Mouse (Mus musculus): ENCODE measurements around the gene Adam8.

Adam8 gene

GRCm38 (mm10) chr7:139994202-139994601 lies 1.8 kb upstream of the Adam8 start:
- H3K36me3 ChIP-seq (ENCODE audit: control insufficient read depth, insufficient read depth, low read length, poor library complexity, severe bottlenecking) = 0 out of 2 replicates have a peak, but pooled peaks cover 3% of the 10 kb centered on the region
- H3K27me3 ChIP-seq (ENCODE audit: control insufficient read depth, insufficient read depth, low read length, poor library complexity, severe bottlenecking) = no peaks in the 10 kb centered on the region
- DNase-seq (ENCODE audit: low read depth, low spot score) = no peak

- H3K36me3 ChIP-seq (ENCODE audit: control insufficient read depth, insufficient read depth, low read length, poor library complexity, severe bottlenecking) = no peaks in the 10 kb centered on the region
These were observed 1.2 kb upstream of the Adam8 start for GRCm38 (mm10) chr7:139993532-139993931.

DNA sequence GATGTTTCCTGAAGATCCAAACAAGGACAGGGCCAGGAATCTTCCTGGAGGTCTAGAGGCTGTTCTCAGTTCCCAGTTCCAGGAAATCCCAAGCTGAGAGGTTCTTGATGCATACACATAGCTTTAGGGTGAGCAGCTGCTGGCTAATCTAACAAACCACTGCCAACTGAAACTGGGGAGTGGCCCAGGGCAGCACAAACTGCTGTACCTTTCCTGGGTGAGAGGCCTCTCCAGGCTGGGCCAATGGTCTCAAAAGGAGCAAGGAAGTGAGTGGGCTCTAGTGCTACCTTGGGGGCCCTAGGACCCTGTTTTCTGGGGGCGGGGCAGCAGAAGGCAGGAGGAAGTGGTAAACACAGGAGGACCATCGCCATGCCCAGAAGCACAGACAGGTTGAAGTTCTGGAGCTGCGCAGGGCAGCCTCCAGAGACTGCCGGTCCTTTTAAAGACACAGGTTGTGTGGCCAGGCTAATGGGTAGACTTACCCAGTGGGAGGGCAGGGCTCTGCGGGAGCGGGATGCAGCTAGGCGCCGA lies 1.4 kb downstream of the Adam8 start:
- Histone ChIP-seq H3K36me3 (ENCODE audit: control insufficient read depth, insufficient read depth, low read length, poor library complexity, severe bottlenecking) (no peaks in the 10 kb centered on the region), H3K27me3 (ENCODE audit: control insufficient read depth, insufficient read depth, low read length, poor library complexity, severe bottlenecking) (no peaks in the 10 kb centered on the region)
- no peak for DNase-seq (ENCODE audit: low read depth, low spot score)

More at GRCm38 (mm10) chr7:139993532-139993931, 1.2 kb upstream of the Adam8 start:
- H3K27me3 ChIP-seq (ENCODE audit: control insufficient read depth, insufficient read depth, low read length, poor library complexity, severe bottlenecking) = no peaks in the 10 kb centered on the region
- no peak for DNase-seq (ENCODE audit: low read depth, low spot score)

DNA sequence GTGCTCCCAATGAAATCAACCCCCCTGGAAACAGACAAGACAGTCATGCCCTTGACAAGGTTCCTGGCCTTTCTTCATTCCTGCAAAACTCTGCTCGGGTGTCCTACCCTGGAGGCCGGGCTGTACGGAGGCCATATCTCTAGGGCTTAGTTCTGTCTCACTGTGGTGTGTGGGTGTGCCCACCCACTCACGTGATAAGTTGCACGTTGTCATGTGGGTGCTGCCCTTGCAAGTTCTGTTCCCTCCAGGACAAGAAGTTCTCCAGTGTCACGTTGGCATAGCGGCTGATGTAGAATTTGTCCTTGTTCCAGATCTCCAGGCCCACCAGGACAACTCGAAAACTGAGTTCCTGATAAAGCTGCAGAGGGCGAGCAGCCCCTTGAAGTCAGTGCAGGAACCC lies 4.1 kb downstream of the Adam8 start:
- Histone ChIP-seq H3K27me3 (ENCODE audit: control insufficient read depth, insufficient read depth, low read length, poor library complexity, severe bottlenecking) (no peaks in the 10 kb centered on the region), H3K36me3 (ENCODE audit: control insufficient read depth, insufficient read depth, low read length, poor library complexity, severe bottlenecking) (no peaks in the 10 kb centered on the region)
- no peak for DNase-seq (ENCODE audit: low read depth, low spot score)

- Histone ChIP-seq H3K27me3 (ENCODE audit: control insufficient read depth, insufficient read depth, low read length, poor library complexity, severe bottlenecking) (no peaks in the 10 kb centered on the region), H3K36me3 (ENCODE audit: control insufficient read depth, insufficient read depth, low read length, poor library complexity, severe bottlenecking) (no peaks in the 10 kb centered on the region)
- no peak for DNase-seq (ENCODE audit: low read depth, low spot score)
These were observed 7.9 kb downstream of the Adam8 start for GRCm38 (mm10) chr7:139984505-139984904.

- no peaks in the 10 kb centered on the region for H3K27me3 ChIP-seq (ENCODE audit: control insufficient read depth, insufficient read depth, low read length, poor library complexity, severe bottlenecking)
- DNase-seq (ENCODE audit: low read depth, low spot score) = no peak
- H3K36me3 ChIP-seq (ENCODE audit: control insufficient read depth, insufficient read depth, low read length, poor library complexity, severe bottlenecking) = no peaks in the 10 kb centered on the region
These were observed 10.3 kb downstream of the Adam8 start for GRCm38 (mm10) chr7:139982058-139982457.

DNA sequence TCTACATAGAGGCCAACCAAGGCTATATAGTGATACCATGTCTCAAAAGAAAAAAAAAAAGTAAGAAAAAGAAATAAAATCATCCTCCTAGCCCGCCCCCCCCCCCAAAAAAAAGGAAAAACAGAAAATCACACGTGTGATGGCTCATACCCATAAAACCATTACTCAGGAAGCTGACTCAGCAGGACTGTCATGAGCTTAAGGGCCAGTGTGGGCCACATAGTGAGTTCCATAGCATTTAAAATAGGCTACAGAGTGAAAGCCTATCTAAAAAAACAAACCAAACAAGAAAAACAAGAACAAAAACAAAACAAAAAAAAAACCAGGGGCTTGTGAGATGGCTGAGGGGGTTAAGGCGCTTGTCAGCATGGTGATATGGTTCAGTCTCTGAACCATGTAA lies 11.6 kb downstream of the Adam8 start:
- Histone ChIP-seq H3K36me3 (ENCODE audit: control insufficient read depth, insufficient read depth, low read length, poor library complexity, severe bottlenecking) (no peaks in the 10 kb centered on the region), H3K27me3 (ENCODE audit: control insufficient read depth, insufficient read depth, low read length, poor library complexity, severe bottlenecking) (no peaks in the 10 kb centered on the region)
- DNase-seq (ENCODE audit: low read depth, low spot score) = no peak

GRCm38 (mm10) chr7:139979011-139979719 lies 13.2 kb downstream of the Adam8 start:
- no peak for DNase-seq (ENCODE audit: low read depth, low spot score)
- Histone ChIP-seq H3K36me3 (ENCODE audit: control insufficient read depth, insufficient read depth, low read length, poor library complexity, severe bottlenecking) (no peaks in the 10 kb centered on the region), H3K27me3 (ENCODE audit: control insufficient read depth, insufficient read depth, low read length, poor library complexity, severe bottlenecking) (no peaks in the 10 kb centered on the region)

- Histone ChIP-seq H3K27me3 (ENCODE audit: control insufficient read depth, insufficient read depth, low read length, poor library complexity, severe bottlenecking) (no peaks in the 10 kb centered on the region), H3K36me3 (ENCODE audit: control insufficient read depth, insufficient read depth, low read length, poor library complexity, severe bottlenecking) (no peaks in the 10 kb centered on the region)
- peak; percentile 73 for DNase-seq (ENCODE audit: low read depth, low spot score)
These were observed 14.0 kb downstream of the Adam8 start, which contains the start of gene 6430531B16Rik for GRCm38 (mm10) chr7:139978278-139978892. TSS of gene 6430531B16Rik (minus strand) at chr7:139978755.

DNA sequence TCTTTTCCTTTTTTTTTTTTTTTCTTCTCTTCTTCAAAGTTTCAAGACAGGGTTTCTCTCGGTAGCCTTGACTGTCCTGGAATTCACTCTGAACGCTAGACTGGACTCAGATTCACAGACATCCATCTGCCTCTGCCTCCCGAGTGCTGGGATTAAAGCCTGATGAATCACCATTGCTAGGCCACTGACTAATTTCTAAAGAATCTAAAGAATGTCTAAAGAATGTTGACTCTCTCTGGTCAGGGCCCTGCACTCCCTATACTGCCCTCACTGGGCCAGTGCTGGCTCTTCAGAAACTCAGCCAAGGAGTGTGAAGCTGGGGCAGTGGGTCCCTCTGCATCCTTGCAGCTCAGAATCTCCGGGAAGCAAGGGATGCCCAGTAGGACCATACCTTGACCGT lies 16.9 kb downstream of the Adam8 start:
- Histone ChIP-seq H3K27me3 (ENCODE audit: control insufficient read depth, insufficient read depth, low read length, poor library complexity, severe bottlenecking) (no peaks in the 10 kb centered on the region), H3K36me3 (ENCODE audit: control insufficient read depth, insufficient read depth, low read length, poor library complexity, severe bottlenecking) (no peaks in the 10 kb centered on the region)
- no peak for DNase-seq (ENCODE audit: low read depth, low spot score)

DNA sequence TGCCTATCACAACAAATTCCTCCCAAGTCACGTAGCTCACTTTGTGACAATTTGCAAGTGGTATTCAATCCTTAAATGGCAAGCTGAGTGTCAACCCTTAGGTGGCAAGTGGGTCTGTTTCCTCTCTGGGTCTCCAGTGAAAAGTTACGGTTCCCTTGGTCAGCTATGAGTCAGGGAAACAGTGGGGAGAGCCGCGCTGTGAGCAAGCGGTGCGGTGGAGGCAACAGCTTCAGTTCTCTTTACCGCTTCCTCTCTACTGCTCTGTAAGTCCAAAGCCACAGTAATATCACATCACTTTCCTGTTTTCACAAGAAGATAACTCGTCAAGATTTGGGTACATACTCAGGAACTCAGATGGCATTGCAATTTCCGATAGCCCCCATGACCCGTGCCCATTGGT lies 18.1 kb downstream of the Adam8 start:
- no peaks in the 10 kb centered on the region for H3K27me3 ChIP-seq (ENCODE audit: control insufficient read depth, insufficient read depth, low read length, poor library complexity, severe bottlenecking)
- DNase-seq (ENCODE audit: low read depth, low spot score) = peak; percentile 57
- H3K36me3 ChIP-seq (ENCODE audit: control insufficient read depth, insufficient read depth, low read length, poor library complexity, severe bottlenecking) = no peaks in the 10 kb centered on the region

GRCm38 (mm10) chr7:139972923-139973331 lies 19.4 kb downstream of the Adam8 start:
- Histone ChIP-seq H3K36me3 (ENCODE audit: control insufficient read depth, insufficient read depth, low read length, poor library complexity, severe bottlenecking) (no peaks in the 10 kb centered on the region), H3K27me3 (ENCODE audit: control insufficient read depth, insufficient read depth, low read length, poor library complexity, severe bottlenecking) (no peaks in the 10 kb centered on the region)
- no peak for DNase-seq (ENCODE audit: low read depth, low spot score)

- DNase-seq (ENCODE audit: low read depth, low spot score) = no peak
- no peaks in the 10 kb centered on the region for H3K36me3 ChIP-seq (ENCODE audit: control insufficient read depth, insufficient read depth, low read length, poor library complexity, severe bottlenecking)
- H3K27me3 ChIP-seq (ENCODE audit: control insufficient read depth, insufficient read depth, low read length, poor library complexity, severe bottlenecking) = no peaks in the 10 kb centered on the region
These were observed 20.9 kb downstream of the Adam8 start for GRCm38 (mm10) chr7:139971436-139971835.

DNA sequence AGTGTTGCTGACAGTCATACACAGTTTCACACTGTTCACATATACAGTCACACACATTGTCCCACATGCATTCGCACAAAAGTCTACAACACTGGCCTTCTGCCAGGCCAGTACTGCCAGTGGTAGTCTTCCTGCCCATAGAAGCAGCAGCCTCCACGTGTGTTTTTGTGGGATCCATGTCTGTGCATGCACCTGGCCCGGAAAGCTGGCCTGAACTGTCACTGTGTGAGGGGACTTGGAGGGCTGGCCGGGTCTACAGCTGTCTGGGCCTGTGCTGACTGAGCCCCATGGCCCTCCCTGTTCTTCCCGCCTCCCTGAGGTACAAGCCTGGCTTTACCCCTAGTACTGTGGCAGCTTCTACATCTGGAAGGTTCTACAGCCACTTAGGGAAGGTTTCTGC lies 21.4 kb downstream of the Adam8 start:
- H3K36me3 ChIP-seq (ENCODE audit: control insufficient read depth, insufficient read depth, low read length, poor library complexity, severe bottlenecking) = no peaks in the 10 kb centered on the region
- no peaks in the 10 kb centered on the region for H3K27me3 ChIP-seq (ENCODE audit: control insufficient read depth, insufficient read depth, low read length, poor library complexity, severe bottlenecking)
- no peak for DNase-seq (ENCODE audit: low read depth, low spot score)

DNA sequence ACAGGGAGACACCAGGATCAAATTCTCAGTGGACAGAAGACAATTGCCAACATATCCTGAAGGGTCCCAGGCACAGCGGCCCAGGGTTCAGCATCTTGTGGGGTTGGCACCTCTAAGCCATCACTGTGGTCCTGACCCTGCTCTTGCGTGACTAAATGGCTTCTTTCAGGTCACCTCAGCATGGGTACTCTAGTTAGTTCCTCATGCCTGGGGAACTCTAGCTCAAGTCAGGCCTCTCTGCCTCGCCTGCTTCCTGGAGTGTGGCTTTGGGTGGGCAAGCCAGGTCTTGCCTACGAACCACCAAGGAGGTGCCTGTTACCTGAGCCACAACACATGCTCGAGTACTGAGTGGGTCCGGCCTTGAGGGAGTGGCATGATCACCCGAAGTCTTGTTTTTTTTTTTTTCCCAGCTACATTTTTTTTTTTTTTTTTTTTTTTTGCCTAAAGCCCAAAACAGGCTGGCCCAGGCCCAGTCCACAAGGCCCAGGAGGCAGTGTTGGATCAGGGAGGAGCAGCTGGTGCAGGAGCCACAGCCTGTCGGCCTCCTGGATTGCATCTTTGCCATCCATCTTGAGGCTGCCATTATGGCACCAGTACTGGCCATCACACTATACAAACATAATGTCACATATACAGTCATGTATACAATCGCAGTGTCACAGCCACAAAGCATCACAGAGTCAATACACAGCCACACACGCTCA lies 22.0 kb downstream of the Adam8 start:
- no peaks in the 10 kb centered on the region for H3K27me3 ChIP-seq (ENCODE audit: control insufficient read depth, insufficient read depth, low read length, poor library complexity, severe bottlenecking)
- DNase-seq (ENCODE audit: low read depth, low spot score) = peak; percentile 49
- H3K36me3 ChIP-seq (ENCODE audit: control insufficient read depth, insufficient read depth, low read length, poor library complexity, severe bottlenecking) = no peaks in the 10 kb centered on the region
